Comparison of ENCODE assay signal across 17 mouse cellular contexts in the genomic region with DNA sequence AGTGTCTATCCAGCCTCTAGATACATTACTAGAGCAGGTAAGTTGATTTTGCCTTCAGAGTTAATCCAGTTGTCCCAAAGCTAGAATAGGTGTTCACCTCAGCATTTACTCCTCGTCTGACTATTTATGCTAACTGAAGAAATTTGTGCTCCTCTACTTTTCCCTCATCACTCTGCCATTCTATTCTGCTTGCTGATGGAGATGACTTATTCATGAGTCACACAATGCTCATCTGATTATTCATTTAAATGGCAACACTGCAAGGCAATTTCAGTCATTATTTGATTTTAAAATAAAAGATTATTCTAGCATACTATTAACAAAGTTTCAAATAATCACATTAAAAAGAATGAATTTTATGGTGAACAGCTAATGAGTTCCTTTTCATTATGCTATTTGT.
"Had no signal": no experiment of that assay in that cellular context is flagged by ENCODE, and none has a peak within 500 bp of the region (broad histone marks: within the 10 kb centered on the region; RNA-seq: fewer than 3 reads in every experiment).

No protein-coding gene starts in this region.

- H3K27me3 ChIP-seq: kidney, embryonic 15.5 days; liver, embryonic 13.5 days; midbrain, embryonic 12.5 days; midbrain, embryonic 15.5 days; neural tube, embryonic 12.5 days; neural tube, embryonic 15.5 days; stomach, embryonic 15.5 days had no signal

- H3K9me3 ChIP-seq: kidney, embryonic 15.5 days; liver, embryonic 13.5 days; midbrain, embryonic 12.5 days; midbrain, embryonic 15.5 days; neural tube, embryonic 12.5 days; neural tube, embryonic 15.5 days; stomach, embryonic 15.5 days had no signal

- ATAC-seq: midbrain, embryonic 15.5 days had no signal

- H3K9ac ChIP-seq: kidney, embryonic 15.5 days; liver, embryonic 13.5 days; midbrain, embryonic 12.5 days; midbrain, embryonic 15.5 days; neural tube, embryonic 12.5 days; neural tube, embryonic 15.5 days; stomach, embryonic 15.5 days had no signal

- H3K27ac ChIP-seq: kidney, embryonic 15.5 days; liver, embryonic 13.5 days; midbrain, embryonic 12.5 days; midbrain, embryonic 15.5 days; neural tube, embryonic 12.5 days; neural tube, embryonic 15.5 days; stomach, embryonic 15.5 days had no signal

- H3K4me2 ChIP-seq: kidney, embryonic 15.5 days; liver, embryonic 13.5 days; midbrain, embryonic 12.5 days; midbrain, embryonic 15.5 days; neural tube, embryonic 12.5 days; neural tube, embryonic 15.5 days; stomach, embryonic 15.5 days had no signal

- H3K4me1 ChIP-seq: kidney, embryonic 15.5 days; liver, embryonic 13.5 days; midbrain, embryonic 12.5 days; midbrain, embryonic 15.5 days; neural tube, embryonic 12.5 days; neural tube, embryonic 15.5 days; stomach, embryonic 15.5 days had no signal

- H3K36me3 ChIP-seq: kidney, embryonic 15.5 days; liver, embryonic 13.5 days; midbrain, embryonic 12.5 days; midbrain, embryonic 15.5 days; neural tube, embryonic 12.5 days; neural tube, embryonic 15.5 days; stomach, embryonic 15.5 days had no signal

- DNase-seq: kidney, adult 8-10 months; kidney, postnatal 10 days; kidney, postnatal 36 days; liver, embryonic 13.5 days; lung, adult 2 months; lung, postnatal 14 days; lung, postnatal 4 days; right cerebral cortex, adult 18-20 months; right cerebral cortex, postnatal 14 days; right cerebral cortex, postnatal 4 days; thymus, postnatal 36 days had no signal

- H3K4me3 ChIP-seq: kidney, embryonic 15.5 days; liver, embryonic 13.5 days; midbrain, embryonic 12.5 days; midbrain, embryonic 15.5 days; neural tube, embryonic 12.5 days; neural tube, embryonic 15.5 days; stomach, embryonic 15.5 days had no signal
